Mouse (Mus musculus): ENCODE measurements around the gene Nfe2l1. TPM values are rescaled to one million over a fixed set of nuclear protein-coding genes. Genes with fewer than 3 reads are reported as not detected.
"Not testable (repeated sequence)": the region's sequence is repeated elsewhere in the genome, so short reads cannot be mapped to it uniquely, and the experiment has no call there.

Gene Nfe2l1
- polyA plus RNA-seq, 1 experiment from 2014 or later = 81.8 TPM

GRCm38 (mm10) chr11:96786731-96787450 lies 42.9 kb downstream of the Nfe2l1 start:
- Histone ChIP-seq H3K9me3 (replicated peaks; ENCODE audit: control insufficient read depth, low read length, poor library complexity, severe bottlenecking) (no peaks in the 10 kb centered on the region), H3K9ac (ENCODE audit: low read depth, low read length) (no peak overlapping the region), H3K36me3 (ENCODE audit: control insufficient read depth, insufficient read depth, low read length) (no peaks in the 10 kb centered on the region), H3K27me3 (ENCODE audit: control insufficient read depth, insufficient read depth, low read depth, low read length) (no peaks in the 10 kb centered on the region), H3K4me2 (ENCODE audit: low read length) (no peak overlapping the region), H3K4me3 (ENCODE audit: low read depth, low read length) (no peak overlapping the region), H3K4me1 (ENCODE audit: control insufficient read depth, insufficient read depth, low read length) (peaks cover 20% of the 10 kb centered on the region), H3K27ac (ENCODE audit: low read length) (no peak overlapping the region)
- 38% methylated on average over 9 of the region's 9 CpGs for WGBS
- no peak for ATAC-seq

GRCm38 (mm10) chr11:96784847-96785246 lies 44.9 kb downstream of the Nfe2l1 start:
- not testable (repeated sequence) for ATAC-seq; H3K9ac ChIP-seq (ENCODE audit: low read depth, low read length); H3K36me3 ChIP-seq (ENCODE audit: control insufficient read depth, insufficient read depth, low read length); H3K4me2 ChIP-seq (ENCODE audit: low read length); H3K27ac ChIP-seq (ENCODE audit: low read length); H3K4me3 ChIP-seq (ENCODE audit: low read depth, low read length); H3K9me3 ChIP-seq (replicated peaks; ENCODE audit: control insufficient read depth, low read length, poor library complexity, severe bottlenecking); H3K4me1 ChIP-seq (ENCODE audit: control insufficient read depth, insufficient read depth, low read length); H3K27me3 ChIP-seq (ENCODE audit: control insufficient read depth, insufficient read depth, low read depth, low read length)
- 16% methylated on average over 7 of the region's 7 CpGs for WGBS

- H3K9me3 ChIP-seq (replicated peaks; ENCODE audit: control insufficient read depth, low read length, poor library complexity, severe bottlenecking) = no peaks in the 10 kb centered on the region
- no peak overlapping the region for H3K4me3 ChIP-seq (ENCODE audit: low read depth, low read length)
- 79% methylated on average over 2 of the region's 2 CpGs for WGBS
- H3K4me1 ChIP-seq (ENCODE audit: control insufficient read depth, insufficient read depth, low read length) = peaks cover 8% of the 10 kb centered on the region
- H3K4me2 ChIP-seq (ENCODE audit: low read length) = no peak overlapping the region
- no peak overlapping the region for H3K9ac ChIP-seq (ENCODE audit: low read depth, low read length)
- no peak overlapping the region for H3K27ac ChIP-seq (ENCODE audit: low read length)
- H3K27me3 ChIP-seq (ENCODE audit: control insufficient read depth, insufficient read depth, low read depth, low read length) = no peaks in the 10 kb centered on the region
- H3K36me3 ChIP-seq (ENCODE audit: control insufficient read depth, insufficient read depth, low read length) = no peaks in the 10 kb centered on the region
- no peak for ATAC-seq
These were observed 48.3 kb downstream of the Nfe2l1 start for GRCm38 (mm10) chr11:96781425-96781824.

DNA sequence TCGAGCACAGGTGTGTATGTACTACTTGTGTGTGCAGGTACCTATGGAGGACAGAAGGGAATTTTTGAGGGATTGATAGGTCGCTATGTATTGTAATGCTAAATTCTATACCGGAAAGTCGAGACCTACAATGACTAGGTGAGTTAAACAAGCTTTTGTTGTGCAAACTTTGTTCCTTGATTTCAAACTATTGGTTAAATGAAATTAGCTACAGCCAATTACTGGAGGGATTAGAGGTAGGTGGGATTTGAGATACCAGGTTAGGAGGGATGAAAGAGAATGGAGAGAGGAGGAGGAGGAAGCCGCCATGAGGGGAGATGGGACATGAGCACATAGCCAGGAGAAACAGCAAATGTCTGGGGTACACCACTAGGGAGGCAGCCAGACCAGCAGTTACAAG lies 49.5 kb downstream of the Nfe2l1 start:
- no peaks in the 10 kb centered on the region for H3K27me3 ChIP-seq (ENCODE audit: control insufficient read depth, insufficient read depth, low read depth, low read length)
- no peak overlapping the region for H3K4me3 ChIP-seq (ENCODE audit: low read depth, low read length)
- H3K4me2 ChIP-seq (ENCODE audit: low read length) = no peak overlapping the region
- H3K27ac ChIP-seq (ENCODE audit: low read length) = no peak overlapping the region
- no peaks in the 10 kb centered on the region for H3K9me3 ChIP-seq (replicated peaks; ENCODE audit: control insufficient read depth, low read length, poor library complexity, severe bottlenecking)
- ATAC-seq = no peak
- peaks cover 19% of the 10 kb centered on the region for H3K4me1 ChIP-seq (ENCODE audit: control insufficient read depth, insufficient read depth, low read length)
- WGBS = 81% methylated on average over 5 of the region's 5 CpGs
- no peak overlapping the region for H3K9ac ChIP-seq (ENCODE audit: low read depth, low read length)
- H3K36me3 ChIP-seq (ENCODE audit: control insufficient read depth, insufficient read depth, low read length) = no peaks in the 10 kb centered on the region

GRCm38 (mm10) chr11:96778061-96778627 lies 51.6 kb downstream of the Nfe2l1 start:
- WGBS = 71% methylated on average over 10 of the region's 10 CpGs
- not testable (repeated sequence) for H3K9me3 ChIP-seq (replicated peaks; ENCODE audit: control insufficient read depth, low read length, poor library complexity, severe bottlenecking); H3K27me3 ChIP-seq (ENCODE audit: control insufficient read depth, insufficient read depth, low read depth, low read length); ATAC-seq; H3K36me3 ChIP-seq (ENCODE audit: control insufficient read depth, insufficient read depth, low read length)
- peaks cover 22% of the 10 kb centered on the region for H3K4me1 ChIP-seq (ENCODE audit: control insufficient read depth, insufficient read depth, low read length)
- H3K27ac ChIP-seq (ENCODE audit: low read length) = peak overlapping the region; percentile 75
- H3K4me2 ChIP-seq (ENCODE audit: low read length) = peak overlapping the region; percentile 92
- H3K9ac ChIP-seq (ENCODE audit: low read depth, low read length) = peak overlapping the region; percentile 79
- peak overlapping the region; percentile 70 for H3K4me3 ChIP-seq (ENCODE audit: low read depth, low read length)

DNA sequence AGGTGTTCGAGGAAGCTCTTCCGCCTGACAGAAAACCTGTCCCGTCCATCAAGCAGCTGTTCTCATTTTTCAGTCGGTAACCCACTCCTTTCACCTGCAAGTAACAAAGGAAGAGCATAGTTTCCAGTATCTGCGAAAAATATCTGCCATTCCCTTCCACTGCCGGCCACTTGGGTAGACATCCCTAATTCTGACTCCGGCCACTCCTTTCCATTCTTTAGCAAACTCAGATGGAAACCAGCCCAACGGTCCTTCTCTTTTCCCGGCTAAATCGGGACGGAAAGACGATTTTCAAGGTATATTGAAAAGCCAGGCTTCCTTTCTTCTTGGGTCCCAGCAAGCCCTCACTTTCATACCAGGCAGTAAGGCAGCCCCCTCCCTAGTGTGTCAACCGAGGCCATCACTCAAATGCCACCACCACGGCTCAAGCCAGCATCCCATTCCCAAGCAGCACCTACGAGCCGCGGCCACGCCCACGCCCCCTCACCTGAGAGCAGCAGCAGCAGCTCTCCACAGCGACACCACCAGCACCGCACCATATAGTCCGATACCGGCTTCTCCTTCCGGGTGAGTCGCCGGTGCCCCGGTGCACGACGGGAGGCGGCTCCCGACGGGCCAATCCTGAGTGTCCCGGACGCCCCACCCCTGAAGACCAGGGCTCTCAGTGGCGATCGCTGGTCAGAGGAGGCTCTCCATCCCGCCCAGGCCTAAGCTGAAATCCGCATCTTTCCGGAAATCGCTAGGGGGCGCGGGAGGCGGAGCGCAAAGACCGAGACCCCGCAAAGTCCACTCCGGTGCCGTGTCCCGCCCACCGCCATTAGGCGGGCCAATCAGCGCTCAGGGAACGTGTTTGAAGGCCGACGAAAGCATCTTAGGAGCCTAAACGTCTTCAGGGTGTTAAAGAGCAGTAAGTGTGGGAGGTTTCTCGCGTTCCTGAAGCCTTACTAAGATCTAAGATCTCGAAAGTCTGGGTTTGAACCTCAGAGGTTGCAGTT lies 52.5 kb downstream of the Nfe2l1 start, which contains the start of gene Snx11:
Gene Snx11, minus strand, starts transcription at position 592 of the 995 bp plus-strand sequence.
- H3K4me3 ChIP-seq (ENCODE audit: low read depth, low read length) = peak within 1 kb of the TSS; percentile 70
- H3K36me3 ChIP-seq (ENCODE audit: control insufficient read depth, insufficient read depth, low read length) = no peaks in the 10 kb centered on the region
- 2% methylated on average over 59 of the region's 59 CpGs for WGBS
- H3K27ac ChIP-seq (ENCODE audit: low read length) = peak within 1 kb of the TSS; percentile 75
- no peaks in the 10 kb centered on the region for H3K9me3 ChIP-seq (replicated peaks; ENCODE audit: control insufficient read depth, low read length, poor library complexity, severe bottlenecking)
- peak within 1 kb of the TSS; percentile 79 for H3K9ac ChIP-seq (ENCODE audit: low read depth, low read length)
- H3K4me1 ChIP-seq (ENCODE audit: control insufficient read depth, insufficient read depth, low read length) = peaks cover 22% of the 10 kb centered on the region
- H3K4me2 ChIP-seq (ENCODE audit: low read length) = peak within 1 kb of the TSS; percentile 92
- H3K27me3 ChIP-seq (ENCODE audit: control insufficient read depth, insufficient read depth, low read depth, low read length) = no peaks in the 10 kb centered on the region
- peak; percentile 99 for ATAC-seq

DNA sequence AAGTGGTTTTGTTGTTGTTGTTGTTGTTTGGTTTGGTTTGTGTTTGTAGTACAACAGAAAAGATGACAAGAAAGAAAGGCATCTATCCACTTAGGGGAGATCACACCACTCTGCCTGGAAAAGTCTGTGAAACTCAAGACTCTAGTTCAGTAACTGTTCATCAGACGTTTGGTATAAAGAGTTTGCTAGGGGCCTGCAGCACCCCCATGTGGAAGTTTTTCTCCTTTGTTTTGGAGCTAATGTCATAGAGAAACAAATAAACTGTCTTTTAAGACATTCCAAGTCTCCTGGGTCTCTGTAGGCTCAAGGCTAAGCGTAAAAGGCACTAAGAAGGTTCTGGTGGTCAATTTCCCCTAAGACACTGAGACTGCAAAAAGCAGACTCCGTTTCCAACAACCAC lies 53.7 kb downstream of the Nfe2l1 start:
- WGBS = 49% methylated on average over 3 of the region's 3 CpGs

DNA sequence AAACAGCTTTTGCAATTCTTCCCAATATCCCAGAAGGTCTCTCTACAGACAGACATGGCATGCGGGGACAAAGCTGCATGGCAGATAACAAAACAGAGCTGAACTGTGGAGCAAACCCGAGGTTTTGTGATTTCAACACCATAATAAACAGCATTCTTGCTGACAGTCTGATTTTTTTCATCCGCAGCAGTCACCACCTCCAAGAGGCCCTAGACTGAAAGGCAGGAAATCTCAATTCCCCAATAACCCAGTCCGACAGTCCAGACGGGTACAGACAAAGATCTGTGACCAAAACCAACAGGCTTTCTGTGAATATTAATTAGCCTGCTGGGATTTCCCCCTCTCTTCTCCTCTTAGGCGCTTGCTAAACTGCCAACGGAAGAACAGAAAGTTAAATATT lies 54.1 kb downstream of the Nfe2l1 start:
- Histone ChIP-seq H3K4me3 (ENCODE audit: low read depth, low read length) (no peak overlapping the region), H3K4me2 (ENCODE audit: low read length) (peak overlapping the region; percentile 15; the same call in 1 of the 2 replicates), H3K9ac (ENCODE audit: low read depth, low read length) (no peak overlapping the region), H3K27ac (ENCODE audit: low read length) (no peak overlapping the region), H3K36me3 (ENCODE audit: control insufficient read depth, insufficient read depth, low read length) (peaks cover 4% of the 10 kb centered on the region; the same call in 1 of the 2 replicates), H3K4me1 (ENCODE audit: control insufficient read depth, insufficient read depth, low read length) (peaks cover 22% of the 10 kb centered on the region), H3K27me3 (ENCODE audit: control insufficient read depth, insufficient read depth, low read depth, low read length) (no peaks in the 10 kb centered on the region), H3K9me3 (replicated peaks; ENCODE audit: control insufficient read depth, low read length, poor library complexity, severe bottlenecking) (no peaks in the 10 kb centered on the region)
- WGBS = 63% methylated on average over 7 of the region's 7 CpGs
- no peak for ATAC-seq

More for the DNA sequence above, 53.7 kb downstream of the Nfe2l1 start:
- H3K27ac ChIP-seq (ENCODE audit: low read length) = no peak overlapping the region
- H3K4me1 ChIP-seq (ENCODE audit: control insufficient read depth, insufficient read depth, low read length) = peaks cover 22% of the 10 kb centered on the region
- H3K4me2 ChIP-seq (ENCODE audit: low read length) = peak overlapping the region; percentile 92
- ATAC-seq = no peak
- no peaks in the 10 kb centered on the region for H3K27me3 ChIP-seq (ENCODE audit: control insufficient read depth, insufficient read depth, low read depth, low read length)
- no peaks in the 10 kb centered on the region for H3K9me3 ChIP-seq (replicated peaks; ENCODE audit: control insufficient read depth, low read length, poor library complexity, severe bottlenecking)
- H3K9ac ChIP-seq (ENCODE audit: low read depth, low read length) = peak overlapping the region; percentile 79; the same call in 1 of the 2 replicates
- peak overlapping the region; percentile 70; the same call in 1 of the 2 replicates for H3K4me3 ChIP-seq (ENCODE audit: low read depth, low read length)
- peaks cover 4% of the 10 kb centered on the region; the same call in 1 of the 2 replicates for H3K36me3 ChIP-seq (ENCODE audit: control insufficient read depth, insufficient read depth, low read length)
